Mouse (Mus musculus): ENCODE data around the gene Tax1bp1. TPM values are rescaled to one million over a fixed set of nuclear protein-coding genes. Genes with fewer than 3 reads are reported as not detected.
"Not testable (repeated sequence)": the region's sequence is repeated elsewhere in the genome, so short reads cannot be mapped to it uniquely, and the experiment has no call there.

The Tax1bp1 gene
- 168 and 174 TPM in 2 replicates for polyA plus RNA-seq (2015; fragmentation: Nextera tagmentation; extraction: Ambion mirVana)

DNA sequence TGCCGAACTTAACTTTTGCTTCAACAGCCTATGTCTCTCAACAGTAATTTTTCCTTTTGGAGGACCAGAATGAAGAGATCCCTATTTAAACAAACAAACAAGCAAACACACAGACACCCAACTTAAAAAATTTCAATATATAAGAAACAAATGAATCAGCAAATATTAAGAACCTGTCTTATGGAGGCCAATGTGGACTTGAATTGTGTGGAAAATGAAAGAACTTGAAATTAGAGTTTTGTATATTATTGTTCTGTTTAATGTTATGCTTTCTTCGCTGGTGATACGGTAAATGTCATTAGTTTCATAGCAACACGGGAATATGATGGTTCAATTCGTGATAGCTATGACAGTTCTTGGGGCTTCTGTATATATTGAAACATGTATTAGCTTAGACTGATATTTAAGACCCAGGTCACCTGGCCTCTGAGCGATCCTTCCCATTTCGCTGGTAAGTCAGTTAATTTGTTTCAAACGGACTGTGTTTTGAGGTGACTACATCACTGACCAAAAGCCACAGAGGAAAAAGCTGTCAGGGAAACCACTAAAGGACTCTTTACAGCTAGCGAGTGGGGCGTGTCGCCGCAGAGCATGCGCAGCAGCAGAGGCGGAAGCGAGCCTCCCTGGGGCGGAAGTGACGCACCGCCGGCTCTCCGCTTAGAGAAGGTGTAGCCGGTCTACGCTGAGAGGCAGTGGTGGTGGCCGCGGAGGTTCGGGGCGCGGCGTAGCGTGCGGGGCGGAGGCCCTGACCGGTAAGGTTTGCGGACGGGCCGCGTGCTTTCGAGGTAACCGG, at the start of gene Tax1bp1:
Tax1bp1 (plus strand) TSS at position 626 of the 793 bp plus-strand sequence.
- peak within 1 kb of the TSS; percentile 72 for H3K4me3 ChIP-seq (replicated peaks)
- H3K27me3 ChIP-seq: no peaks in the 10 kb centered on the region
- H3K36me3 ChIP-seq: no peaks in the 10 kb centered on the region
- H3K4me1 ChIP-seq (replicated peaks): peaks cover 12% of the 10 kb centered on the region
- no peaks in the 10 kb centered on the region for H3K9me3 ChIP-seq
- peak within 1 kb of the TSS; percentile 87 for H3K9ac ChIP-seq (replicated peaks)
- H3K27ac ChIP-seq: peak within 1 kb of the TSS; percentile 87
- 3% methylated on average over 38 of the region's 38 CpGs for WGBS
- peak within 1 kb of the TSS; percentile 73 for H3K4me2 ChIP-seq (replicated peaks)
- peak; percentile 99 for ATAC-seq

DNA sequence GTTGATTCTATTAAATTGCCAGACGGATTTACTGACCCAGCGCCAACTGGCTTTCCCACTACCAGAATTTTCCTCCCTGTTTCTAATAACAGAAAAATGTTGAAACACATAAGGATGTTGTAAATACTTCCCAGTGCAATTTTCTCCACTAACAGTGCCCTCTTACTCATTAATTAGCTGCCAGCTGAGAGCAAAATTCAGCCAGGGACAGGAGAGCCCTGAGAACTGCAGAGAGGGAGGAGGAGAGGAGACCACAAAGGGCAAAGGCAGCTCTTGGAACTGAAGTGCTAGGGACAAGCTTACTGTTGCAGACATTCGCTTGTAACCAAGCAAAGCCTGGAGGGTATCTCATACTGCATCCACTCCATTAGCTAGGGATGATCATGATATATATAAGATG, 45.9 kb upstream of the Tax1bp1 start:
- no peaks in the 10 kb centered on the region for H3K36me3 ChIP-seq
- no peak overlapping the region for H3K9ac ChIP-seq (replicated peaks)
- WGBS: 73% methylated on average over 3 of the region's 3 CpGs
- no peak for ATAC-seq
- H3K4me3 ChIP-seq (replicated peaks): no peak overlapping the region
- no peaks in the 10 kb centered on the region for H3K4me1 ChIP-seq (replicated peaks)
- H3K27ac ChIP-seq: no peak overlapping the region
- no peak overlapping the region for H3K4me2 ChIP-seq (replicated peaks)
- H3K27me3 ChIP-seq: no peaks in the 10 kb centered on the region
- no peaks in the 10 kb centered on the region for H3K9me3 ChIP-seq

DNA sequence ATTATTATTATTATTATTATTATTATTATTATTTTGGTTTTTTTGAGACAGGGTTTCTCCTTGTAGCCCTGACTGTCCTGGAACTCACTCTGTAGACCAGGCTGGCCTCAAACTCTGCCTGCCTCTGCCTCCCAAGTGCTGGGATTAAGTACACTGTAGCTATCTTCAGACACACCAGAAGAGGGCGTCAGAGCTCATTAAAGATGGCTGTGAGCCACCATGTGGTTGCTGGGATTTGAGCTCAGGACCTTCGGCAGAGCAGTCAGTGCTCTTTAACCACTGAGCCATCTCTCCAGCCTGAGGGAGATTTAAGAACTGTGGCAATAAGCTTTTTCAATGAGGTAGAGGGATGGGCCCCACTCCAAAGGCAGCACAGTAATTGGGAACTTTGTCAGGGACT, 43.7 kb upstream of the Tax1bp1 start:
- not testable (repeated sequence) for H3K27ac ChIP-seq; H3K9me3 ChIP-seq; H3K4me2 ChIP-seq (replicated peaks); H3K4me3 ChIP-seq (replicated peaks); H3K36me3 ChIP-seq; H3K4me1 ChIP-seq (replicated peaks); H3K9ac ChIP-seq (replicated peaks); H3K27me3 ChIP-seq; ATAC-seq
- 47% methylated on average over 2 of the region's 2 CpGs for WGBS

DNA sequence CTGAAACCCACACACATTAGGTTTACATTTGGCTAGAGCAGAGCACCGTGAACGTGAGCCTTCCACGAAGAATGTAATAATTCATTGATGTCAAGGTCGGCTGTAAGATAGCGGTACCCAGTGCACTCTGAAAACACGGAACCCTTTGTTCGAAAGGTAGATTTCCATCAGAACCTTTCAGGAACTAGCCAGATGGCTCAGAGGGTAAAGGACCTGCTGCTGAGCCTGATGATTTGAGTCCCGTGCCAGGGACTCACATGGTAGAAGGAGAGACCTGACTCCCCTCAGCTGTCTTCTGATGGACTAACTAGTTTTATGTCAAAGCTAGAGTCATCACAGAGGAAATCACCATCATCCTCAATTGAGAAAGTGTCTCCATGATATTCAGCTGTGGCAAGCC, 41.7 kb upstream of the Tax1bp1 start:
- Histone ChIP-seq H3K27me3 (no peaks in the 10 kb centered on the region), H3K9ac (replicated peaks) (no peak overlapping the region), H3K36me3 (no peaks in the 10 kb centered on the region), H3K4me3 (replicated peaks) (no peak overlapping the region), H3K27ac (no peak overlapping the region), H3K4me2 (replicated peaks) (no peak overlapping the region), H3K4me1 (replicated peaks) (no peaks in the 10 kb centered on the region), H3K9me3 (no peaks in the 10 kb centered on the region)
- 93% methylated on average over 8 of the region's 8 CpGs for WGBS
- no peak for ATAC-seq

DNA sequence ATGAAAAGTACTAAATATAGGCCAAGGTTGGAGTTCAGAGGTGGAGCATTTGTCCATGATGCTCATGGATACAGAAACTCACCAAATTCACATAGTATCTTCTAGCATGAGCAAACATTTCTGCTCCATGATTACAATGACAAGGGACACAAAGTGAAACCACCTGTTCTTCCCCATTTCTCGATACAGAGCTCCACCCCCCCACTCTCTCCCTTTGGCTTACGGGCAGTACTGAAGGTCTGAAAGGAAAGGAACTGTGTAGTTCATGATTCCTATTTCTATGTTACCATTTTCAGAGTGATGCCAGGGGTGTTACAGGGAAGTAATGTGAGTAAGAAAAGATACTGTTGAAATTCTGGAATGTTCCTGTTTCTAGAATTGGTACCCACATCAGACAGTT, 41.0 kb upstream of the Tax1bp1 start:
- WGBS: 77% methylated on average over 2 of the region's 2 CpGs
- no peak for ATAC-seq
- no peaks in the 10 kb centered on the region for H3K9me3 ChIP-seq

DNA sequence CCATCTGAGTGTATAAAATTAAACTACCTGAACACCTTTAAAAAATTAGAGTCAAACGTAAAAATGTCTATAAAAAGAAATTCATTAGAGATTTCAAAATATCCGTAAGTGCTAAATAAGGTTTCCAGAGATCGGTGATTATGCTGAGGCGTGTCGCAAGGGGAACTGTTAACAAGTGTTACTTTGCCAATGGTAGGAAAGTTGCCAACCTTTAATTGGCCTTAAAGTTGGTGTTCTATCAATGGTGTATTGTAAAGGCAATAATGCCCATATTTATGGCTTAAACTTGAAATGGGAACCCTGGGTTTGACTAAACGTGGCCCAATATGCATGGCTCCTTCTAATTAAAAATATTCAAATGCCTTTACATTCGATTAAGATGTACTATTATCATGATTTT, 39.8 kb upstream of the Tax1bp1 start:
- Histone ChIP-seq H3K27me3 (no peaks in the 10 kb centered on the region), H3K9ac (replicated peaks) (no peak overlapping the region), H3K4me2 (replicated peaks) (no peak overlapping the region), H3K36me3 (no peaks in the 10 kb centered on the region), H3K4me3 (replicated peaks) (no peak overlapping the region), H3K4me1 (replicated peaks) (no peaks in the 10 kb centered on the region), H3K9me3 (no peaks in the 10 kb centered on the region), H3K27ac (no peak overlapping the region)
- ATAC-seq: no peak
- 89% methylated on average over 7 of the region's 7 CpGs for WGBS

More for the DNA sequence above, 41.0 kb upstream of the Tax1bp1 start:
- H3K4me3 ChIP-seq (replicated peaks): no peak overlapping the region
- H3K27me3 ChIP-seq: no peaks in the 10 kb centered on the region
- H3K4me2 ChIP-seq (replicated peaks): no peak overlapping the region
- H3K27ac ChIP-seq: no peak overlapping the region
- H3K36me3 ChIP-seq: no peaks in the 10 kb centered on the region
- no peak overlapping the region for H3K9ac ChIP-seq (replicated peaks)
- no peaks in the 10 kb centered on the region for H3K4me1 ChIP-seq (replicated peaks)

DNA sequence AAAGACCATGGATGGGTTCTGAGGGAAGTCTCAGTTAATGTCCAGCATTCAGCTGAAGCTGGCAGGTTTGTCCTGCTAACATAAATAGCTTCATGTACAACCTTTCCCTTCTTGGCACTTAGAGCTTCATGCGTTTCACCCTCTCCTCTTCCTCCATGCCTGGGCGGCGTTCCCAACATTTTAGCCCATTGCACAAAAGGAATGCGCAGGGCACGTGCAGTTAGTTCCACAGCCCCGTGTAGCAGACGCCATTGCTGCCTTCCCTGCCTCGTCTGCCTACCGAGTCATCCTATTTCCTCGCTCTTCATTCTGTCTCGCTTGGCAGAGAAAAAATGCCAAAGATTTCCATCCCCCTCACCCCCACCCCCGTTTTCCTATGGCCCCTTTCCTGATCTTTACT, 39.0 kb upstream of the Tax1bp1 start:
- H3K27ac ChIP-seq: no peak overlapping the region
- no peak overlapping the region for H3K4me2 ChIP-seq (replicated peaks)
- H3K9me3 ChIP-seq: no peaks in the 10 kb centered on the region
- ATAC-seq: no peak
- no peaks in the 10 kb centered on the region for H3K27me3 ChIP-seq
- no peak overlapping the region for H3K9ac ChIP-seq (replicated peaks)
- 82% methylated on average over 12 of the region's 12 CpGs for whole genome bisulfite sequencing
- H3K4me1 ChIP-seq (replicated peaks): no peaks in the 10 kb centered on the region
- no peak overlapping the region for H3K4me3 ChIP-seq (replicated peaks)
- no peaks in the 10 kb centered on the region for H3K36me3 ChIP-seq

DNA sequence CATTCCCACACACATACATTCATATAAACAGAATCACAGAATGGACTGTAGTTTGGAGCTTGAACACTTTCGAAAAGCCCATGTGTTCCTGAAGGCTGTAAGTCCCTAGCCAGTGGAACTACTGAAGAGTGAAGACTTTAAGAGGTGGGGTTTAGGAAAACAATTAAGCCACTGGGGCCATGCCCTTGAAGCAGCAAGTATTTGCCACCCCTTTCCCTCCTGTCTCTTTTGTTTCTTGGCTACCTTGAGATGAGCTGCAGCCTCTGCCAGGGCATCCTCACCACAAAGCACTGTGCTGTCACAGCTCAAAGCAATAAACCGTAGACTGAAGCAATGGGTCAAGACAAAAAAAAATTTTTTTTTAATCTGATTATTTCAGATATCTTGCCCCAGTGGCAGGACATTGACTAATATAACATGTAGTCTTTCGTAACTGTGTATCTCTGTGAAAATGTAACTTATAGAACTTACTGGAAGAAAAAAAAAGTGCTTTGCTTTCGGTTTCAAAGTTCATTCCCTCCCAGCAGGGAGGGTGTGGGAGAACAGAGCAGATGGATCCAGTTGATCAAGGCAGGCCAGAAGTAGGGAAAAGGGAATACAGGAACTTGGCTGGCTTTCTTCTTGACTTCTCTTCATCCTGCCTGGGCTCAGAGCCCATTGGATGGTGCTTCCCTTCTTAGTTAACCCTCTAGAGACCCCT, 38.2 kb upstream of the Tax1bp1 start:
- no peak overlapping the region for H3K27ac ChIP-seq
- ATAC-seq: no peak
- WGBS: 73% methylated on average over 4 of the region's 4 CpGs

DNA sequence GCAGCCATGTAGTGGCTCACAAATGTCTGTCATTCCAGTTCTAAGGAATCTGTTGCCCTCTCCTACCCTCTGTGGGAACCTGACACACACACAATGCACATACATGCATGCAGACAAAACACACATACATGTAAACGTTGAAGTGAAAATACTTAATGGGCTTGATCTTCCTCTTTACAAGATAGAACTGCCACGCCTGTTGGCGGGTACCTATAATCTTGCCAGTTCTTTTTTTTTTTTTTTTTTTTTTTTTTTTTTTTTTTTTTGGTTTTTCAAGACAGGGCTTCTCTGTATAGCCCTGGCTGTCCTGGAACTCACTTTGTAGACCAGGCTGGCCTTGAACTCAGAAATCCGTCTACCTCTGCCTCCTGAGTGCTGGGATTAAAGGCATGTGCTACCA, 36.0 kb upstream of the Tax1bp1 start:
- H3K4me2 ChIP-seq (replicated peaks); H3K4me3 ChIP-seq (replicated peaks); H3K4me1 ChIP-seq (replicated peaks); H3K9me3 ChIP-seq; H3K9ac ChIP-seq (replicated peaks); H3K27me3 ChIP-seq; H3K27ac ChIP-seq; H3K36me3 ChIP-seq; ATAC-seq: not testable (repeated sequence)
- WGBS: 85% methylated on average over 4 of the region's 4 CpGs

More for the DNA sequence above, 38.2 kb upstream of the Tax1bp1 start:
- Histone ChIP-seq H3K4me1 (replicated peaks) (no peaks in the 10 kb centered on the region), H3K9me3 (no peaks in the 10 kb centered on the region), H3K27me3 (no peaks in the 10 kb centered on the region), H3K4me3 (replicated peaks) (no peak overlapping the region), H3K36me3 (no peaks in the 10 kb centered on the region), H3K9ac (replicated peaks) (no peak overlapping the region), H3K4me2 (replicated peaks) (no peak overlapping the region)

DNA sequence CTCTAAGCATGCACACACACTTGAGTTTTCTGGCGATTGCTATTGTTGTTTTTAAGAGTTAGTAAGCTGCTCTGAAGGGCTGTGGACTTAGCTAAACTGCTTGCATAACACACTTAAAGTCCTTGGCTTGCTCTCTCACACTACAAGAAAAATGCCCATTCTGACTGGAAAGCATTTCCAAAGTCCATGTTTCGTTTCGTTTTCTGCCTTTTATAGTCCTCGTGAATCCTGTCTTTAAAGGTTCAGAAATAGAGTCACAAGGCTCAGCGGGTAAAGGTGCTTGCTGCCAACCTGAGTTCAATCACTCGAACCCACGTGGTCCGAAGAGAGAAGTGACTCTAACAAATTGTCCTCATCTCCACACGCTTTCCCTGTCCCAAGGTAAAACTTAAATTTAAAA, 34.0 kb upstream of the Tax1bp1 start:
- no peaks in the 10 kb centered on the region for H3K9me3 ChIP-seq
- 86% methylated on average over 9 of the region's 9 CpGs for WGBS
- no peak overlapping the region for H3K9ac ChIP-seq (replicated peaks)
- no peaks in the 10 kb centered on the region for H3K27me3 ChIP-seq
- ATAC-seq: no peak
- no peaks in the 10 kb centered on the region for H3K36me3 ChIP-seq
- no peak overlapping the region for H3K27ac ChIP-seq
- no peaks in the 10 kb centered on the region for H3K4me1 ChIP-seq (replicated peaks)
- H3K4me2 ChIP-seq (replicated peaks): no peak overlapping the region
- no peak overlapping the region for H3K4me3 ChIP-seq (replicated peaks)

DNA sequence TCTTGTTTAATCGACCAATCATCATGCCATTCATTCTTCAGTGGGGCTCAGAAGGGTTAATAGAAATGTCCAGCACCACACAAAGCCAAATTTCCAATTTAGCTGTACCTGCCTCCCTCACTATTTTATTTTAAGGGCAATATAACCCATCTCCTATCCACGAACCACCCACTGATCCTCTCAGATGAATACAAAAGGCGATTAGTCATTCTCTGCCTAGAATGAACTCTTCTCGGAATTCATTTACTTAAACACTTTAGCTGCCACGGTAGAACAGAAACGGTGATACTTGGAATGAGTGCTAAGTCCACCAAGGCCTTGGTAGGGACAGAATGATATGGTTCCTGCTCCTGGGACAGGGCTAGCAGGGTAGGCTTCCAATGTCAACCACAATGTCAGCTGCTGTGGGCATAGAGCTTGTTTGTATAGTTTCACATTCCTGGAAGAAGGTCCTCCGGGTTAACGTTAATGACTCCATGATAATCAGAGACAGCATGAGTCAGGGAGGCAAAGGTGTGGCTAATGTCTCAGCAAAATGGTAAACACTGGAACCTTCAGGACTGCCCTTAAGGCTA, 33.0 kb upstream of the Tax1bp1 start:
- no peak for ATAC-seq
- Histone ChIP-seq H3K4me3 (replicated peaks) (no peak overlapping the region), H3K27me3 (no peaks in the 10 kb centered on the region), H3K9me3 (no peaks in the 10 kb centered on the region), H3K27ac (no peak overlapping the region), H3K4me1 (replicated peaks) (no peaks in the 10 kb centered on the region), H3K4me2 (replicated peaks) (no peak overlapping the region), H3K36me3 (no peaks in the 10 kb centered on the region), H3K9ac (replicated peaks) (no peak overlapping the region)
- 60% methylated on average over 8 of the region's 8 CpGs for WGBS

DNA sequence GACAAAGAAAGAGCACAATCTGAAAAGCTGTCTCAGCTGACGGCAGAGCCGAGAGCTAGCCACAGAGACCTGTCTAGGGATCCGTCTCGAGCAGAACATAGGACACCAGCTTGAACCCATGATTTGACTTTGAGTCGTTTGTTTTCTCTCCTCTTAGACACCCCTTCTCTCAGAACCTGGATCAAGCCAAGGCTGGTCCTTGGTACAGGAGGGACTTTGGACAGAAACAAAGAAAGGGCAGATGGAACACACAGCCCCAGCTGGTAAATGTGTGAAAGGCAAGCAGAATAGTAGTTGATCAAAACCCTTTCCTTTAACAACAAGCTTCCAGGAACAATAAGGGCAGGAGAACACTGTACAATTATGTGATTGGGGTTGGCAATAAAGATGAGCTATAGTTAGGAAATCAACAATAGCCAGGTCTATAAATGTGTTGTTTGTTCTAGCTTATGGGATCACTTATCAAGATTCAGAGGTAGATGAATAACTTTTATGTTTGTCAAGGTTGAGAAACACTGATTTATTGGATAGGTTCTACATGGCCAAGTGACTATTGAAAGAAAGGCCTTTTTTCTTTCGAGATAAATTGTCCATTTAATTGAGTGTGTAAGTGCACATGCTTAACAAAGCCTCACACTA, 31.6 kb upstream of the Tax1bp1 start:
- WGBS: 80% methylated on average over 6 of the region's 6 CpGs
- no peaks in the 10 kb centered on the region for H3K27me3 ChIP-seq
- no peak overlapping the region for H3K9ac ChIP-seq (replicated peaks)
- no peaks in the 10 kb centered on the region for H3K36me3 ChIP-seq
- H3K4me2 ChIP-seq (replicated peaks): no peak overlapping the region
- H3K9me3 ChIP-seq: no peaks in the 10 kb centered on the region
- no peak overlapping the region for H3K27ac ChIP-seq
- ATAC-seq: no peak
- no peak overlapping the region for H3K4me3 ChIP-seq (replicated peaks)
- no peaks in the 10 kb centered on the region for H3K4me1 ChIP-seq (replicated peaks)

Data from midbrain, embryonic 13.5 days (tissue).